Mouse (Mus musculus) hindbrain, postnatal 0 days (tissue): ENCODE measurements around the gene Rhot2. TPM values are rescaled to one million over a fixed set of nuclear protein-coding genes. Genes with fewer than 3 reads are reported as not detected.

Experiments
- ATAC-seq: fragments of 200-750 bp; cut with Nextera tagmentation; 2 replicates; pipeline ENCODE4 v1.8.0; 2017; ENCODE audit warnings: mild to moderate bottlenecking, moderate TSS enrichment, moderate library complexity
- DNase-seq: peaks from one replicate; pipeline ENCODE4 v3.0.0-alpha.2; 2015; ENCODE audit warnings: low spot score
- H3K27ac ChIP-seq: fragments of 300-500 bp; sonication (generic); 2 replicates; pipeline ENCODE4 v1.5.1; 2014; ENCODE audit warnings: mild to moderate bottlenecking
- H3K27me3 ChIP-seq: fragments of 300-500 bp; sonication (generic); 2 replicates; pipeline ENCODE4 v1.6.1; 2014; ENCODE audit warnings: low read length, mixed read lengths; ENCODE audit not compliant: insufficient read depth
- H3K36me3 ChIP-seq: fragments of 300-500 bp; sonication (generic); 2 replicates; pipeline ENCODE4 v1.6.1; 2014; ENCODE audit warnings: low read length, mixed read lengths; ENCODE audit not compliant: insufficient read depth
- H3K4me1 ChIP-seq: fragments of 300-500 bp; sonication (generic); 2 replicates; pipeline ENCODE4 v1.6.1; 2014; ENCODE audit warnings: antibody characterized with exemption, low read length, mixed read lengths; ENCODE audit not compliant: insufficient read depth
- H3K4me2 ChIP-seq: fragments of 300-500 bp; sonication (generic); 2 replicates; pipeline ENCODE4 v1.6.1; 2014; ENCODE audit warnings: low read depth, mild to moderate bottlenecking, low read length, moderate library complexity, mixed read lengths
- H3K4me3 ChIP-seq: fragments of 300-500 bp; sonication (generic); 2 replicates; pipeline ENCODE4 v1.5.1; 2014; ENCODE audit warnings: low read length
- H3K9ac ChIP-seq: fragments of 300-500 bp; sonication (generic); replicated peaks from 2 replicates; pipeline ENCODE4 v1.6.1; 2014; ENCODE audit warnings: mild to moderate bottlenecking, low read length, moderate library complexity, mixed read lengths
- H3K9me3 ChIP-seq: fragments of 300-500 bp; sonication (generic); 2 replicates; pipeline ENCODE4 v1.6.1; 2016; ENCODE audit warnings: low read length, mixed read lengths
- CTCF ChIP-seq: IDR thresholded peaks from 2 replicates; pipeline ENCODE4 v1.5.1; 2016; ENCODE audit warnings: antibody characterized with exemption, control low read depth, low read depth
- WGBS: fragments of 180-500 bp; shearing (Covaris S2); extraction: QIAGEN DNeasy Blood & Tissue Kit; methylation state at CpG from one replicate; pipeline ENCODE4 v1.1.7; 2014; 5-methylcytosine and 5-hydroxymethylcytosine counted together
- polyA plus RNA-seq: library from polyadenylated mRNA; unstranded; fragments of >200 nt; fragmentation: Nextera tagmentation; extraction: Ambion mirVana; gene quantifications from 2 replicates; pipeline ENCODE4 v1.2.1, GENCODE M21; 2015
- total RNA-seq: library from RNA; depleted of rRNA; stranded (reverse); fragments of >200 nt; gene quantifications from 2 replicates; pipeline ENCODE4 v1.2.3, GENCODE M21; 2014

Gene Rhot2
- total and polyA plus RNA-seq, 2 experiments from 2014 or later = 15.8 to 39.8 TPM

GRCm38 (mm10) chr17:25837076-25837410, 7.6 kb downstream of the Rhot2 start, which contains the start of gene Rhbdl1:
TSS of gene Rhbdl1 (minus strand) at chr17:25837295.
- peak; percentile 48 for ATAC-seq
- peaks cover 33% of the 10 kb centered on the region for H3K36me3 ChIP-seq

GRCm38 (mm10) chr17:25836397-25837075, 8.1 kb downstream of the Rhot2 start:
- DNase-seq (peak; percentile 31), ATAC-seq (no peak)
- Histone ChIP-seq H3K36me3 (peaks cover 28% of the 10 kb centered on the region), H3K4me2 (peak overlapping the region; percentile 80), H3K9me3 (no peaks in the 10 kb centered on the region), H3K4me1 (peaks cover 44% of the 10 kb centered on the region), H3K4me3 (peak overlapping the region; percentile 47), H3K27me3 (no peaks in the 10 kb centered on the region), H3K27ac (peak overlapping the region; percentile 89), H3K9ac (peak overlapping the region; percentile 72)
- TF ChIP-seq CTCF = no peak
- 18% methylated on average over 23 of the region's 23 CpGs for WGBS

More at GRCm38 (mm10) chr17:25837076-25837410, 7.6 kb downstream of the Rhot2 start, which contains the start of gene Rhbdl1:
- Histone ChIP-seq H3K27me3 (no peaks in the 10 kb centered on the region), H3K4me1 (peaks cover 39% of the 10 kb centered on the region), H3K4me3 (peak within 1 kb of the TSS; percentile 47), H3K9me3 (no peaks in the 10 kb centered on the region), H3K9ac (peak within 1 kb of the TSS; percentile 72), H3K4me2 (peak within 1 kb of the TSS; percentile 80), H3K27ac (peak within 1 kb of the TSS; percentile 89)
- 7% methylated on average over 28 of the region's 29 CpGs for WGBS
- no peak for TF ChIP-seq CTCF
- DNase-seq = peak; percentile 91

- no peak overlapping the region for H3K4me3 ChIP-seq
- no peaks in the 10 kb centered on the region for H3K9me3 ChIP-seq
- TF ChIP-seq CTCF = no peak
- peaks cover 26% of the 10 kb centered on the region for H3K36me3 ChIP-seq
- ATAC-seq (no peak), DNase-seq (no peak)
- H3K4me1 ChIP-seq = peaks cover 44% of the 10 kb centered on the region
- H3K27ac ChIP-seq = peak overlapping the region; percentile 89
- no peaks in the 10 kb centered on the region for H3K27me3 ChIP-seq
- peak overlapping the region; percentile 80 for H3K4me2 ChIP-seq
- peak overlapping the region; percentile 72 for H3K9ac ChIP-seq
- WGBS = 91% methylated on average over 16 of the region's 16 CpGs
These were observed 8.8 kb downstream of the Rhot2 start for GRCm38 (mm10) chr17:25835816-25836215.

- ATAC-seq (no peak), DNase-seq (no peak)
- no peak overlapping the region for H3K4me3 ChIP-seq
- H3K9ac ChIP-seq = no peak overlapping the region; the same call in 1 of the 2 replicates
- no peak for TF ChIP-seq CTCF
- WGBS = 91% methylated on average over 7 of the region's 7 CpGs
- H3K36me3 ChIP-seq = peaks cover 26% of the 10 kb centered on the region
- H3K9me3 ChIP-seq = no peaks in the 10 kb centered on the region
- H3K27me3 ChIP-seq = no peaks in the 10 kb centered on the region
- H3K4me1 ChIP-seq = peaks cover 44% of the 10 kb centered on the region
- peak overlapping the region; percentile 80 for H3K4me2 ChIP-seq
- H3K27ac ChIP-seq = no peak overlapping the region
These were observed 9.3 kb downstream of the Rhot2 start for GRCm38 (mm10) chr17:25835301-25835700.

DNA sequence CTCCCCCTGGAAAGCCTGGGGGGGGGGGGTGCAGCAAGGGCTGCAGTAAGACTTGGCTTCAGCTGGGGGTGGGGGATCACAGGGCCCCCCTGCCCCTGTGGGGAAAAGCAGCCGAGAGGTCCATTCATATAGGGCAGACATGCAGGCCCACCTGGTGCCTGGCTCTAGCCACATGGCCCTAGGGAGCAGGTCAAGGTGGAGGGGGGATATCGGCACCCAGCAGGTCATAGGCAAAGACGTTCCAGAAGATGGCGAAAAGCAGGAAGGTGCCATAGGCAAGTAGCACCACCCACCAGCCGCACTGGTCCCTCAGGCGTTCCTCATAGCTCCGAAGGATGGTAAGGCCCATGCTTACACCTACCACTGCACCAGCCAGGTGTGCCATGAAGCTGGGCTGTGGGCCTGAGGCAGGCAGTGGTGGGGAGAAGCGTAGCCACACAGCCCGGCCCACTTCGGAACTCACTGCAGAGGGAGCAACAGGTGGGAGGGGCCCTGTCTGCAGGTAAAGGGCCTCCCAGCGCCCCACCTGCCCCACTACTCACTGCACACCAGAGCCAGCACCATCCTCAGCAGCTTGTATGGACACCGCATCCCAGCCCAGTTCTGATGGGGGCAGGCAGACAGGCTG, 9.9 kb downstream of the Rhot2 start:
- H3K9me3 ChIP-seq = no peaks in the 10 kb centered on the region
- TF ChIP-seq CTCF = no peak
- peaks cover 47% of the 10 kb centered on the region for H3K4me1 ChIP-seq
- H3K27me3 ChIP-seq = no peaks in the 10 kb centered on the region
- 80% methylated on average over 12 of the region's 12 CpGs for WGBS
- peaks cover 22% of the 10 kb centered on the region for H3K36me3 ChIP-seq
- H3K4me3 ChIP-seq = peak overlapping the region; percentile 66
- DNase-seq = no peak
- peak overlapping the region; percentile 75 for H3K9ac ChIP-seq
- ATAC-seq = no peak
- H3K4me2 ChIP-seq = peak overlapping the region; percentile 80
- H3K27ac ChIP-seq = 0 out of 2 replicates have a peak overlapping the region, but pooled peaks have one; percentile 32

DNA sequence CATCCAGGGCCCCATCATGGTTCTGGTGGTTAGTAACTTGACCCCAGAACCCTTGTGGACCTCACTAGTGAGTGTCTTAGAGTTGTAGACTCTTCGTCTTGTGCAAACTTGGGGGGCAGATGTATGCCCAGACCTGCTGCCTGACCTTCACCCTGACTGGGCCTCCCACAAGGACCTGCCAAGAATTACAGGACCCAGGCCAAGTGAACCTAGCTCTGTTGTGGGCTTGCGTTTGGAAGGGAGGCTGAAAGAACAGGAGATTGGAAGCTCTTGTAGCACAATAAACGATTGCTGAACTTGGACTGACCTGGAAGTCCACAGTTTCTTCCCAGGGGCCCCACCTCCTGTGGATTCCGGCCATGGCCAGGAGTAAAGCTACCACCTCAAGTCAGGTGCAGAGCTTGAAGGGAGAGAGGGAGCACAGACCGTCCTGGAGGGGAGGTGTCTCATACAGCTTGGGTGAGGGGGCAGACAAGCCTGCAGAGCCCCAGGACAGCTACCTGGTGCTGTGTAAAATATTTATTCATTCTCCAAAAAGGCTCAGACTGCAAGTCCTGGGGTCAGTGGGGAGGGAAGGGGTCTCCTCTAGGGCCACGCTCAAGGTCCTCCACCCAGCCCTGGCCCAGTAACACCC, 10.6 kb downstream of the Rhot2 start:
- ATAC-seq = no peak
- TF ChIP-seq CTCF = no peak

More for the DNA sequence above, 10.6 kb downstream of the Rhot2 start:
- H3K27me3 ChIP-seq = no peaks in the 10 kb centered on the region
- peaks cover 15% of the 10 kb centered on the region for H3K36me3 ChIP-seq
- peak overlapping the region; percentile 80 for H3K4me2 ChIP-seq
- 41% methylated on average over 6 of the region's 6 CpGs for WGBS
- DNase-seq = no peak
- H3K9ac ChIP-seq = peak overlapping the region; percentile 75
- no peaks in the 10 kb centered on the region for H3K9me3 ChIP-seq
- peaks cover 52% of the 10 kb centered on the region for H3K4me1 ChIP-seq
- peak overlapping the region; percentile 98 for H3K27ac ChIP-seq
- H3K4me3 ChIP-seq = peak overlapping the region; percentile 66
